Mouse (Mus musculus) liver, embryonic 14.5 days (tissue): ENCODE results near the gene Cpne5. TPM values are rescaled to one million over a fixed set of nuclear protein-coding genes. Genes with fewer than 3 reads are reported as not detected.

Experiments used
- ATAC-seq: fragments of 200-750 bp; cut with Nextera tagmentation; 2 replicates; pipeline ENCODE4 v1.8.0; 2017; ENCODE audit warnings: moderate number of reproducible peaks, mild to moderate bottlenecking, moderate library complexity; ENCODE audit not compliant: insufficient read depth
- DNase-seq, 3 experiments: peaks; one replicate each; pipeline ENCODE4 v3.0.0-alpha.2; 2012 to 2013; ENCODE audit warnings: low read depth in 3 of 3, low spot score in 3 of 3
- H3K27ac ChIP-seq: fragments of 300-500 bp; sonication (generic); 2 replicates; pipeline ENCODE4 v1.5.1; 2014; ENCODE audit warnings: moderate library complexity, mild to moderate bottlenecking, control low read depth, inconsistent platforms
- H3K27me3 ChIP-seq: fragments of 300-500 bp; sonication (generic); 2 replicates; pipeline ENCODE4 v1.6.1; 2014; ENCODE audit warnings: mild to moderate bottlenecking, low read length, moderate library complexity; ENCODE audit not compliant: control insufficient read depth, insufficient read depth
- H3K36me3 ChIP-seq: fragments of 300-500 bp; sonication (generic); replicated peaks from 2 replicates; pipeline ENCODE4 v1.6.1; 2014; ENCODE audit warnings: low read depth; ENCODE audit not compliant: control insufficient read depth, insufficient read depth
- H3K4me1 ChIP-seq, 2 experiments: fragments of 200-500 bp in 1 of 2; fragments of 300-500 bp in 1 of 2; sonication (generic) in 1 of 2; replicated peaks; 2 replicates each; pipeline ENCODE4 v1.6.1; 2012 to 2014; ENCODE audit warnings: antibody characterized with exemption in 1 of 2, inconsistent platforms in 1 of 2, low read length in 1 of 2; ENCODE audit not compliant: control insufficient read depth in 2 of 2, insufficient read depth in 2 of 2
- H3K4me2 ChIP-seq: fragments of 300-500 bp; sonication (generic); 2 replicates; pipeline ENCODE4 v1.6.1; 2014; ENCODE audit warnings: low read depth, mild to moderate bottlenecking, control low read depth, moderate library complexity
- H3K4me3 ChIP-seq, 2 experiments: fragments of 200-500 bp in 1 of 2; fragments of 300-500 bp in 1 of 2; sonication (generic) in 1 of 2; 2 replicates each; pipeline ENCODE4 v1.5.1; 2012 to 2014; ENCODE audit warnings: low read depth in 2 of 2, low read length in 2 of 2, mild to moderate bottlenecking in 2 of 2, control low read depth in 1 of 2, inconsistent platforms in 1 of 2, moderate library complexity in 1 of 2; ENCODE audit not compliant: insufficient read depth in 1 of 2
- H3K9ac ChIP-seq: fragments of 300-500 bp; sonication (generic); replicated peaks from 2 replicates; pipeline ENCODE4 v1.6.1; 2014; ENCODE audit warnings: mild to moderate bottlenecking, control low read depth, moderate library complexity
- H3K9me3 ChIP-seq: fragments of 300-500 bp; sonication (generic); 2 replicates; pipeline ENCODE4 v1.6.1; 2016; ENCODE audit warnings: low read length, mixed read lengths; ENCODE audit not compliant: control insufficient read depth
- CTCF ChIP-seq: IDR thresholded peaks from 2 replicates; pipeline ENCODE4 v1.5.1; 2016; ENCODE audit warnings: antibody characterized with exemption, low read depth, control low read depth
- EP300 ChIP-seq: IDR thresholded peaks from 2 replicates; pipeline ENCODE4 v1.6.1; 2016; ENCODE audit warnings: antibody characterized with exemption, low read depth
- WGBS: fragments of 180-500 bp; shearing (Covaris S2); extraction: QIAGEN DNeasy Blood & Tissue Kit; methylation state at CpG from one replicate; pipeline ENCODE4 v1.1.7; 2014; ENCODE audit not compliant: insufficient replicate concordance; 5-methylcytosine and 5-hydroxymethylcytosine counted together
- polyA plus RNA-seq, 2 experiments: library from polyadenylated mRNA; depleted of rRNA in 1 of 2; stranded (reverse) in 1 of 2; unstranded in 1 of 2; fragments of >200 nt; fragmentation: Nextera tagmentation in 1 of 2; extraction: Ambion mirVana in 1 of 2; gene quantifications; 2 replicates each; pipeline versions ENCODE4 v1.2.1 to v1.2.3; 2012 to 2014

Gene Cpne5
- polyA plus RNA-seq, 2 experiments = 0.06 to 0.28 TPM

GRCm38 (mm10) chr17:29264760-29265159 lies 26.8 kb upstream of the Cpne5 start:
- TF ChIP-seq CTCF (no peak), EP300 (no peak)
- ATAC-seq (no peak), DNase-seq (no peak)
- H3K9me3 ChIP-seq = no peaks in the 10 kb centered on the region
- H3K4me1 ChIP-seq = peaks cover 12 to 34% of the 10 kb centered on the region in 2 experiments; a peak in 3 of 4 replicates
- H3K4me3 ChIP-seq = peak overlapping the region; percentile 71 to 91; a peak in 1 of 4 replicates
- H3K4me2 ChIP-seq = peak overlapping the region; percentile 95
- H3K27ac ChIP-seq = peak overlapping the region; percentile 83
- H3K36me3 ChIP-seq = peaks cover 15% of the 10 kb centered on the region
- 59% methylated on average over 5 of the region's 5 CpGs for WGBS
- peak overlapping the region; percentile 76 for H3K9ac ChIP-seq
- no peaks in the 10 kb centered on the region for H3K27me3 ChIP-seq

GRCm38 (mm10) chr17:29263840-29264633 lies 26.1 kb upstream of the Cpne5 start, which contains the start of gene Ppil1:
Gene Ppil1, minus strand, starts transcription at chr17:29264186.
- H3K27ac ChIP-seq = peak within 1 kb of the TSS; percentile 83
- H3K27me3 ChIP-seq = no peaks in the 10 kb centered on the region
- peak within 1 kb of the TSS; percentile 95 for H3K4me2 ChIP-seq
- H3K4me1 ChIP-seq = peaks cover 9 to 29% of the 10 kb centered on the region in 2 experiments; a peak in 3 of 4 replicates
- H3K36me3 ChIP-seq = peaks cover 20% of the 10 kb centered on the region
- peak within 1 kb of the TSS; percentile 76 for H3K9ac ChIP-seq
- DNase-seq (peak; percentile 68 to 77 (median 76)), ATAC-seq (peak; percentile 71)
- no peaks in the 10 kb centered on the region for H3K9me3 ChIP-seq
- 7% methylated on average over 38 of the region's 38 CpGs for WGBS
- peak within 1 kb of the TSS; percentile 71 to 91 for H3K4me3 ChIP-seq
- TF ChIP-seq CTCF (no peak), EP300 (0 out of 2 replicates have a peak, but pooled peaks have one; percentile 14)

GRCm38 (mm10) chr17:29263417-29263816 lies 25.4 kb upstream of the Cpne5 start:
- peak overlapping the region; percentile 95 for H3K4me2 ChIP-seq
- H3K4me1 ChIP-seq = peaks cover 9 to 29% of the 10 kb centered on the region in 2 experiments; a peak in 3 of 4 replicates

GRCm38 (mm10) chr17:29262259-29262649 lies 24.3 kb upstream of the Cpne5 start:
- ATAC-seq (no peak), DNase-seq (no peak)
- H3K4me1 ChIP-seq = peaks cover 9 to 24% of the 10 kb centered on the region in 2 experiments; a peak in 3 of 4 replicates
- H3K4me3 ChIP-seq = peak overlapping the region; percentile 48 to 71
- H3K27me3 ChIP-seq = no peaks in the 10 kb centered on the region
- H3K4me2 ChIP-seq = peak overlapping the region; percentile 95
- WGBS = 32% methylated on average over 2 of the region's 2 CpGs
- TF ChIP-seq CTCF = peak; percentile 52
- TF ChIP-seq EP300 = no peak
- no peaks in the 10 kb centered on the region for H3K9me3 ChIP-seq
- peak overlapping the region; percentile 76 for H3K9ac ChIP-seq
- H3K27ac ChIP-seq = no peak overlapping the region
- peaks cover 38% of the 10 kb centered on the region for H3K36me3 ChIP-seq

More at GRCm38 (mm10) chr17:29263417-29263816, 25.4 kb upstream of the Cpne5 start:
- Histone ChIP-seq H3K36me3 (peaks cover 26% of the 10 kb centered on the region), H3K9ac (peak overlapping the region; percentile 76), H3K27me3 (no peaks in the 10 kb centered on the region), H3K27ac (peak overlapping the region; percentile 83), H3K9me3 (no peaks in the 10 kb centered on the region), H3K4me3 (peak overlapping the region; percentile 71 to 91)
- no peak for DNase-seq
- peak; percentile 7 for ATAC-seq
- TF ChIP-seq CTCF (no peak), EP300 (no peak)
- whole genome bisulfite sequencing = under 1% methylated on average over 14 of the region's 14 CpGs

DNA sequence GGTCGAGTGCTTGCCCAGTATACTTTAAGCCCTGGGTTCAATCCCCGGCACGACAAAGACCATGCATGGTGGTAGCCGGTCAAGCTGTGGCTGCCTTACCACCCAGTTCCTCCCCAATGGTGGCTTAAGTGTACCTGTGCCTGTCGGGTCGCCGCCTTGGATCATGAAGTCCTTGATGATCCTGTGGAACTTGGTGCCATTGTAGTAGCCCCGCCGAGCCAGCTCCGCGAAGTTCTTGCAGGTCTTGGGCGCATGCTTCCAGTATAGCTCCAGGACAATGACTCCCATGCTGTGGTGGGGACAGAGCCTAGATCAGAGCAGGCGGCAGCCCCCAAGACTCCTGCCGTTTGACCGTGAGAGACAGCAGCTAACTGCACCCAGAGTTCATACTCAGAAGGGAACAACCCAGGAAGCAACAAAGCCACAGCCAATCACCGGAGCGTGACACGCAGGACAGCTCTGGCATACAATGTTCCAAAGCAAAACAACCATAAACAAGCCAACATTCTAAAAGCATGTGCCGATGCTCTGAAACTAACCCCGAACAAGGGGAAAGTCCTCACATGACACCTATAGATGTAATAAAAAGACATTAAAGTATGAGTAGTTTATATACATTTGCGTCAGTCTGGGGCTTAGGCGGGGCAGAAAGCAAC lies 23.8 kb upstream of the Cpne5 start:
- Histone ChIP-seq H3K27ac (no peak overlapping the region), H3K9ac (peak overlapping the region; percentile 76), H3K36me3 (peaks cover 42% of the 10 kb centered on the region), H3K4me1 (peaks cover 9 to 24% of the 10 kb centered on the region in 2 experiments; a peak in 3 of 4 replicates), H3K4me3 (peak overlapping the region; percentile 5 to 71; a peak in 3 of 4 replicates), H3K9me3 (no peaks in the 10 kb centered on the region), H3K4me2 (peak overlapping the region; percentile 95), H3K27me3 (no peaks in the 10 kb centered on the region)
- 78% methylated on average over 22 of the region's 22 CpGs for WGBS
- ATAC-seq (no peak), DNase-seq (no peak)
- TF ChIP-seq CTCF = 0 out of 2 replicates have a peak, but pooled peaks have one; percentile 8
- TF ChIP-seq EP300 = no peak
